Mouse (Mus musculus) thymus, adult 2 months (tissue): ENCODE measurements around the gene Ptprd.

ENCODE experiments used
- CTCF ChIP-seq: fragments of 200-500 bp; IDR thresholded peaks from 2 replicates; pipeline ENCODE4 v1.5.1; 2012; ENCODE audit warnings: mild to moderate bottlenecking, control low read depth, low read length, moderate library complexity, borderline replicate concordance; ENCODE audit not compliant: control insufficient read depth, poor library complexity, insufficient read depth; ENCODE audit errors: extremely low read depth
- POLR2A ChIP-seq: fragments of 200-500 bp; IDR thresholded peaks from 2 replicates; pipeline ENCODE4 v1.6.1; 2012; ENCODE audit warnings: mild to moderate bottlenecking, low read length, control low read depth, moderate library complexity; ENCODE audit not compliant: control insufficient read depth, poor library complexity, insufficient read depth; ENCODE audit errors: extremely low read depth

- TF ChIP-seq CTCF (no peak), POLR2A (no peak)
Measured at GRCm38 (mm10) chr4:77155561-77155960, 1056.2 kb downstream of the Ptprd start.
